Mouse (Mus musculus) stomach, embryonic 14.5 days (tissue): ENCODE results near the gene Efcab3. TPM values are rescaled to one million over a fixed set of nuclear protein-coding genes. Genes with fewer than 3 reads are reported as not detected.

Experiments
- ATAC-seq: fragments of 200-750 bp; cut with Nextera tagmentation; 2 replicates; pipeline ENCODE4 v1.8.0; 2017; ENCODE audit warnings: low read depth, moderate TSS enrichment; ENCODE audit not compliant: insufficient number of reproducible peaks, insufficient read depth, low FRiP score
- H3K27ac ChIP-seq: fragments of 300-500 bp; sonication (generic); 2 replicates; pipeline ENCODE4 v1.5.1; 2014; ENCODE audit warnings: mild to moderate bottlenecking, low read length, moderate library complexity, mixed read lengths
- H3K27me3 ChIP-seq: fragments of 300-500 bp; sonication (generic); 2 replicates; pipeline ENCODE4 v1.6.1; 2014; ENCODE audit warnings: low read length, control low read depth, mixed read lengths; ENCODE audit not compliant: control insufficient read depth, insufficient read depth
- H3K36me3 ChIP-seq: fragments of 300-500 bp; sonication (generic); 2 replicates; pipeline ENCODE4 v1.6.1; 2014; ENCODE audit warnings: mild to moderate bottlenecking, control low read depth, low read length, moderate library complexity, mixed read lengths; ENCODE audit not compliant: control insufficient read depth, insufficient read depth
- H3K4me1 ChIP-seq: fragments of 300-500 bp; sonication (generic); 2 replicates; pipeline ENCODE4 v1.6.1; 2014; ENCODE audit warnings: low read length, control low read depth, mixed read lengths; ENCODE audit not compliant: control insufficient read depth, insufficient read depth
- H3K4me2 ChIP-seq: fragments of 300-500 bp; sonication (generic); replicated peaks from 2 replicates; pipeline ENCODE4 v1.6.1; 2014; ENCODE audit warnings: low read depth, low read length, control low read depth
- H3K4me3 ChIP-seq: fragments of 300-500 bp; sonication (generic); 2 replicates; pipeline ENCODE4 v1.5.1; 2014; ENCODE audit warnings: low read depth, low read length, control low read depth
- H3K9ac ChIP-seq: fragments of 300-500 bp; sonication (generic); replicated peaks from 2 replicates; pipeline ENCODE4 v1.6.1; 2014; ENCODE audit warnings: low read depth, mild to moderate bottlenecking, control low read depth, low read length, moderate library complexity, mixed read lengths
- H3K9me3 ChIP-seq: fragments of 300-500 bp; sonication (generic); 2 replicates; pipeline ENCODE4 v1.6.1; 2016; ENCODE audit warnings: low read depth, low read length, control low read depth; ENCODE audit not compliant: control insufficient read depth
- WGBS: fragments of 180-500 bp; shearing (Covaris S2); extraction: QIAGEN DNeasy Blood & Tissue Kit; methylation state at CpG from one replicate; pipeline ENCODE4 v1.1.7; 2014; 5-methylcytosine and 5-hydroxymethylcytosine counted together
- polyA plus RNA-seq: library from polyadenylated mRNA; unstranded; fragments of >200 nt; fragmentation: Nextera tagmentation; extraction: Ambion mirVana; gene quantifications from 2 replicates; pipeline ENCODE4 v1.2.1, GENCODE M21; 2014

The Efcab3 gene
- polyA plus RNA-seq, 1 experiment from 2014 or later: 0.65 TPM

GRCm38 (mm10) chr11:105161411-105161810 is 98.0 kb downstream of the Efcab3 start:
- WGBS: 90% methylated on average over 2 of the region's 2 CpGs
- Histone ChIP-seq H3K4me3 (no peak overlapping the region), H3K27ac (no peak overlapping the region), H3K9ac (no peak overlapping the region), H3K27me3 (no peaks in the 10 kb centered on the region), H3K4me2 (no peak overlapping the region), H3K4me1 (no peaks in the 10 kb centered on the region), H3K36me3 (no peaks in the 10 kb centered on the region), H3K9me3 (peaks cover 22% of the 10 kb centered on the region)
- ATAC-seq: no peak

- Histone ChIP-seq H3K9me3 (peaks cover 22% of the 10 kb centered on the region), H3K4me2 (no peak overlapping the region), H3K27ac (no peak overlapping the region), H3K9ac (no peak overlapping the region), H3K4me1 (no peaks in the 10 kb centered on the region), H3K27me3 (no peaks in the 10 kb centered on the region), H3K36me3 (no peaks in the 10 kb centered on the region), H3K4me3 (no peak overlapping the region)
- 79% methylated on average over 69 of the region's 69 CpGs for WGBS
- ATAC-seq: no peak
These were observed 101.4 kb downstream of the Efcab3 start for GRCm38 (mm10) chr11:105164516-105165510.

GRCm38 (mm10) chr11:105166780-105167179 is 103.4 kb downstream of the Efcab3 start:
- no peak for ATAC-seq
- no peaks in the 10 kb centered on the region for H3K4me1 ChIP-seq
- no peak overlapping the region for H3K4me2 ChIP-seq
- H3K27ac ChIP-seq: no peak overlapping the region
- no peaks in the 10 kb centered on the region for H3K36me3 ChIP-seq
- H3K9ac ChIP-seq: no peak overlapping the region
- H3K4me3 ChIP-seq: no peak overlapping the region
- H3K9me3 ChIP-seq: peaks cover 22% of the 10 kb centered on the region
- WGBS: 91% methylated on average over 10 of the region's 10 CpGs
- no peaks in the 10 kb centered on the region for H3K27me3 ChIP-seq

Other genes with a start within 250 kb of the Efcab3 start
- 40.4 and 45.9 TPM in 2 replicates for gene Mettl2, start 62.8 kb downstream of the Efcab3 start, polyA plus RNA-seq
- not detected in 2 replicates for gene Gm10842, start 83.3 kb downstream of the Efcab3 start, polyA plus RNA-seq
- 26.9 and 28.6 TPM in 2 replicates for gene Tlk2, start 115.2 kb downstream of the Efcab3 start, polyA plus RNA-seq
- 10.4 and 12.3 TPM in 2 replicates for gene Mrc2, start 229.1 kb downstream of the Efcab3 start, polyA plus RNA-seq